Mouse (Mus musculus) limb, embryonic 15.5 days (tissue): Measurements from ENCODE around the gene Cd36. TPM values are rescaled to one million over a fixed set of nuclear protein-coding genes. Genes with fewer than 3 reads are reported as not detected.
"Not testable (repeated sequence)": the region's sequence is repeated elsewhere in the genome, so short reads cannot be mapped to it uniquely, and the experiment has no call there.

Source experiments
- ATAC-seq: fragments of 200-750 bp; cut with Nextera tagmentation; 2 replicates; pipeline ENCODE4 v1.8.0; 2017; ENCODE audit warnings: low read depth, moderate TSS enrichment; ENCODE audit not compliant: insufficient number of reproducible peaks, low FRiP score, low TSS enrichment
- H3K27ac ChIP-seq: fragments of 300-500 bp; sonication (generic); 2 replicates; pipeline ENCODE4 v1.5.1; 2015; ENCODE audit warnings: moderate library complexity, mild to moderate bottlenecking, inconsistent platforms
- H3K27me3 ChIP-seq: fragments of 300-500 bp; sonication (generic); 2 replicates; pipeline ENCODE4 v1.6.1; 2015; ENCODE audit warnings: inconsistent platforms
- H3K36me3 ChIP-seq: fragments of 300-500 bp; sonication (generic); 2 replicates; pipeline ENCODE4 v1.6.1; 2015; ENCODE audit warnings: inconsistent platforms
- H3K4me1 ChIP-seq: fragments of 300-500 bp; sonication (generic); 2 replicates; pipeline ENCODE4 v1.6.1; 2015; ENCODE audit warnings: inconsistent platforms
- H3K4me2 ChIP-seq: fragments of 300-500 bp; sonication (generic); 2 replicates; pipeline ENCODE4 v1.6.1; 2015; ENCODE audit warnings: mild to moderate bottlenecking, inconsistent platforms
- H3K4me3 ChIP-seq: fragments of 300-500 bp; sonication (generic); 2 replicates; pipeline ENCODE4 v1.5.1; 2015; ENCODE audit warnings: mild to moderate bottlenecking, inconsistent platforms
- H3K9ac ChIP-seq: fragments of 300-500 bp; sonication (generic); 2 replicates; pipeline ENCODE4 v1.6.1; 2015; ENCODE audit warnings: inconsistent platforms
- H3K9me3 ChIP-seq: fragments of 300-500 bp; sonication (generic); 2 replicates; pipeline ENCODE4 v1.6.1; 2016; ENCODE audit warnings: inconsistent platforms
- WGBS: fragments of 180-500 bp; shearing (Covaris S2); methylation state at CpG from one replicate; pipeline ENCODE4 v1.1.7; 2015; 5-methylcytosine and 5-hydroxymethylcytosine counted together
- polyA plus RNA-seq: library from polyadenylated mRNA; unstranded; fragments of >200 nt; fragmentation: Nextera tagmentation; extraction: Ambion mirVana; gene quantifications from 2 replicates; pipeline ENCODE4 v1.2.1, GENCODE M21; 2015

Gene Cd36
- 32.3 and 46.6 TPM in 2 replicates for polyA plus RNA-seq

DNA sequence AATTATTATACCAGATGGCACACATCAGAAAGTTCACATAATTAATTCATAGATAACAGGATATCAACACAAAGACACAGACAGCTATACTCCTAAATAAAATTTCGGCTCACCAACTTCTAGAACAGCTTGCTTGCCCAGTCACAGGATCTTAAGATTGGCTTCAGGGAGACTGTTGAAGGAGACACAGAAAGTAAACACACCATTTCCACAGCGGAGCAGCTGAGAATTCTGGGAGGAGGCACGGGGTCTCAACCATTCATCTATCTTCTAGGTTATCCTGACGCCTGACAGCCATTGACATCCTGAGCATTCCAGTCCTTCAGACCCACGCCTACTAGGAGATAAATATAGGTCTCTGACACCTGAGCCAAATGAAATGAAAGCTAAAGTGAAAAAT is at the start of gene Cd36:
Gene Cd36, minus strand, starts transcription at position 204 of the 400 bp plus-strand sequence.
- H3K4me1 ChIP-seq, result no peaks in the 10 kb centered on the region
- ATAC-seq, result no peak
- no peak within 1 kb of the TSS for H3K27ac ChIP-seq
- no peaks in the 10 kb centered on the region for H3K9me3 ChIP-seq
- 42% methylated on average over 5 of the region's 5 CpGs for WGBS
- no peaks in the 10 kb centered on the region for H3K27me3 ChIP-seq
- H3K9ac ChIP-seq, result no peak within 1 kb of the TSS
- no peaks in the 10 kb centered on the region for H3K36me3 ChIP-seq
- H3K4me2 ChIP-seq, result no peak within 1 kb of the TSS
- H3K4me3 ChIP-seq, result no peak within 1 kb of the TSS

DNA sequence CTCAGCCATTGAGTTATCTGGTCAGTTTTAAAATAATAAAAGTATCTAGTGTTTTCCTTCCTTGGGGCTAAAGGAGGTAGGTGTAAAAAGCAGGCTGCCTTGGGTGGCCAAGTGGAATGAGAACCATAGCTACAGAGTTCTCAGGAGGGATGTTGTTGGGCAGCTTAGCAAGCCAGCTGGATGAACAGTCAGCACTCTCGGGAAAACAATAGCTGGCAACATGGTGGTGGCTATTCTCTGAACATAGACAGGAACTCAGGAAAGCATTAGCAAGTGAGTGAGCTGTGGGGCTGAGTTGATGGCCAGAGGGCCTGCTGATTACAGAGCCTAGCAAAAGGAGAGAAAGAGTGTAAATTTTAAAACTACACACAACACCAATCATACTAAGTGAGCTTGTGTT is 45.9 kb upstream of the Cd36 start:
- Histone ChIP-seq H3K9me3 (no peaks in the 10 kb centered on the region), H3K4me1 (no peaks in the 10 kb centered on the region), H3K27ac (no peak overlapping the region), H3K4me2 (no peak overlapping the region), H3K9ac (no peak overlapping the region), H3K4me3 (no peak overlapping the region), H3K36me3 (no peaks in the 10 kb centered on the region), H3K27me3 (no peaks in the 10 kb centered on the region)
- no peak for ATAC-seq
- 61% methylated on average over 1 of the region's 1 CpGs for WGBS

DNA sequence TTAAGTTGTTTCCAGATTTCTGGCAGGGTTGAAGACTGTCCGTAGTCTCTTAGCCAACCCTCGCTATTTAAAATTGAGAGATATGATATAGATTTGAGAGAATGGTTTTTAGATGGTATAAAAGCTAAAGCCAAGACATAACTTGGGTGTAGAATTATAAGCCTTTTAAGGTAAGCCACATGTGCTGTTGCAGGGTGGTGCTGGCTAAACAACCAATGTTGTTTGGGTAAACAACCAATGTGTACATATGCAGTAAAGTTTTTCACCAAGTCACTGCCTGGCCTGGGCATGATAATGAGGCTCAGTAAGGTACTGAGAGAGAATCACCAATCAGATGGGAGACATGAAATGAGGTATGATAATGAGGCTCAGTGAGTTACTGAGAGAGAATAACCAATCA is 43.0 kb upstream of the Cd36 start:
- H3K9me3 ChIP-seq, H3K27ac ChIP-seq, H3K4me1 ChIP-seq, H3K36me3 ChIP-seq, H3K4me2 ChIP-seq, H3K9ac ChIP-seq, ATAC-seq, H3K4me3 ChIP-seq, H3K27me3 ChIP-seq: not testable (repeated sequence)
- 90% methylated on average over 2 of the region's 2 CpGs for WGBS

DNA sequence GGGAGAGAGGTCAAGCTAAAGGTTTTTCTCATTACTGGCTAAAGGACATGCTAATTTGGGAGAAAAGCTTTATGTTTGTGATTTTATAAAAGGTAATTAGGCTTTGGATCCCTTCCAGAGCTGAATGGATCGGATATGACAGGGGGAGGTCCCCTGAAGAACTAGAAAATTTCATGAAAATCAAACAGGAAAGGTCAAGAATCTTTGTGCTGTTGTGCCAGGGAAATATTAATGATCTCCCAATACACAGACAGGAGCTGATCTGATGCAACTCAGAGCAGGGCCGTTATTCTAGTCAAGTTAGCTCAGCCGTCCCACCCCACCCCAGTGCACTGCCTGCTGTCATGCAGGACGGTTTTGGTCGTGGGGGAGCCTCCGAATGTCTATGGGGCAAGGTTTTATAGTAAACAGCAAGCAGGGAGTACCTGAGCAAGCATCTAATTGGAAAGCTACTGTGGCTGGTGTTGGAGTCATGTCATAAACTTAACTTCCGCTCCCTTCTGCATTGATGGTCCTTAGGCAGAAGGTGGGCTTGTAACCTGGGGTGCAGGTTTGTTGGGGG is 40.5 kb upstream of the Cd36 start:
- Histone ChIP-seq H3K27me3 (no peaks in the 10 kb centered on the region), H3K4me1 (no peaks in the 10 kb centered on the region), H3K36me3 (no peaks in the 10 kb centered on the region), H3K4me2 (no peak overlapping the region), H3K4me3 (no peak overlapping the region), H3K9ac (no peak overlapping the region), H3K27ac (no peak overlapping the region), H3K9me3 (no peaks in the 10 kb centered on the region)
- 38% methylated on average over 7 of the region's 7 CpGs for WGBS
- no peak for ATAC-seq

DNA sequence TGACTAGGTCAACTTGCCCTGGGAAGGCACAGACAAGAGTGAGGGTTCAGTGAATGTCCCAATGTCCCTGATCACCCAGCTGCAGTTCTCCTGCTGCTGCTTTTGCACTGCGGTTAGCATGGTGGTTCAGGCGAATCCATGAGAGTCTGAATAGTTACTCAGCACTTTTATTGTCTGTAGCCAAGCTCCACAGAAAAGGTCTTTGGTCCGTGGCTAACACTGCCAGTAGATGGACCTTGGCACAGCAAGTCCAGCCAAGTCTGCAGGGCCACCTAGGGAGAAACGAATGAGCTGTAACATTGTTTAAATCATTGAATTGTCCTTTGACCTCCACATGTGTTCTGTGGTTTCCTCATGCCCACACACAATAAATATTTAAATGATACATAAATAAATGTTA is 39.9 kb upstream of the Cd36 start:
- Histone ChIP-seq H3K36me3 (no peaks in the 10 kb centered on the region), H3K9me3 (no peaks in the 10 kb centered on the region), H3K4me1 (no peaks in the 10 kb centered on the region), H3K4me2 (no peak overlapping the region), H3K27ac (no peak overlapping the region), H3K4me3 (no peak overlapping the region), H3K9ac (no peak overlapping the region), H3K27me3 (no peaks in the 10 kb centered on the region)
- ATAC-seq, result no peak
- WGBS, result 31% methylated on average over 4 of the region's 4 CpGs

DNA sequence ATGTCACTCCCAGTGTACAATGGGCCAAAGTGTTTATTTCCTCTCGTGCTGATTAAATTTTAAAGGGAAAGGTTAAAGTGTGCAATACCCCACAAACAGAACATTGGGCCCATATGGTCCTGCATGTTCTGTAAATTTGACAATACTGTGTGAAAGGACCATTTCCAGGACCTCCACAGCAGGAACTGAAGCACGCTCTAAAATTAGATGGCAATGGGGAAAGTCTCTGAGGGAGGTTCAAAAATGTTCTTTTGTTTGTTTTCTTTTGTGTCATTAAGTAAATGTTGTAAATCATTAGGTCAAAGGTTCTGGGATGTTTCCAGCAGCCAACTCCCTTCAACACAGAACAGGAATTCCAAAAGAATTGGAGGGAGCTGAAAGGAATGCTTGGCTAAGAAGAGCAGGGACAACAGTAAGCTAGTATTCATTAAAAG is 35.5 kb upstream of the Cd36 start:
- H3K27me3 ChIP-seq, result no peaks in the 10 kb centered on the region
- no peak for ATAC-seq
- WGBS, result 49% methylated on average over 2 of the region's 2 CpGs
- H3K4me2 ChIP-seq, result no peak overlapping the region
- no peak overlapping the region for H3K4me3 ChIP-seq
- no peaks in the 10 kb centered on the region for H3K4me1 ChIP-seq
- no peak overlapping the region for H3K9ac ChIP-seq
- no peak overlapping the region; the same call in 1 of the 2 replicates for H3K27ac ChIP-seq
- no peaks in the 10 kb centered on the region for H3K36me3 ChIP-seq
- no peaks in the 10 kb centered on the region for H3K9me3 ChIP-seq

DNA sequence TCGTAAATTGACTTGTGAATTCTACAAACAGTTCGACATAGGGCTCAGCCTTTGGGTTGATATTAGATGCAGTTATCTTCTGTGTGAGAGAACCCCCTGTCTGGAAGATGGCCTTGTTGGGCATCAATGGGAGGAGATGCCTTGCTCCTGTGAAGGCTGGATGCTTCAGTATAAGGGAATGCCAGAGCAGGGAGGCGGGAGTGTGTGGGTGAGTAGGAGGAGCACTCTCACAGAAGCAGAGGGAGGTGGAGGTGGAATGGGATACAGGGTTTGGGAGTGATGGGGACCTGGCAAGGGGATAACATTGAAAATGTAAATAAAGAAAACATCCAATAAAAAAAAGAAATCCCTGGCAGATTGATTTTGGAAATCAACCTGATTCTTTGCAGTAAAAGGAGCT is 35.0 kb upstream of the Cd36 start:
- Histone ChIP-seq H3K9me3 (no peaks in the 10 kb centered on the region), H3K27me3 (no peaks in the 10 kb centered on the region), H3K4me2 (no peak overlapping the region), H3K36me3 (no peaks in the 10 kb centered on the region), H3K4me1 (no peaks in the 10 kb centered on the region), H3K4me3 (no peak overlapping the region), H3K27ac (no peak overlapping the region; the same call in 1 of the 2 replicates), H3K9ac (no peak overlapping the region)
- no peak for ATAC-seq
- 82% methylated on average over 3 of the region's 3 CpGs for WGBS

DNA sequence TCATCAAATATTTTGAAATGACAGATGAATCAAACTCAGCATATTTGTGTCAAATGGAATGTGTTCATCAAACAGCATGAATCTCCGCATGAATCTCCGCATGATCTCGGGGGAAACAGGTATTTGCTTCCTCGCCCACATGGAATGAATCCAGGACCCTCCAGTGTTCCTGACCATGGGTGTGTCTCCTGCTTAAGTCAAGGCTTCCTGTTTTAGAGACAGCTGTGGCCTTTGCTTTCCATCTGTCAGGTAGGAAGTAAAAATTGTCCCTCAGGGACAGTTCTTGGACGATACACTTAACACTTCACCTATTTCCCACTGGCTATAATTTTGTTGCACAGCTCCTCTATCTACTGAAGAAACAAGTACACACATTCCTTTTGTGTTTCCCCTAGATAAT is 30.4 kb upstream of the Cd36 start:
- no peak for ATAC-seq
- Histone ChIP-seq H3K36me3 (no peaks in the 10 kb centered on the region), H3K9ac (no peak overlapping the region), H3K4me1 (no peaks in the 10 kb centered on the region), H3K27me3 (no peaks in the 10 kb centered on the region), H3K4me3 (no peak overlapping the region), H3K9me3 (no peaks in the 10 kb centered on the region), H3K27ac (no peak overlapping the region), H3K4me2 (no peak overlapping the region)
- WGBS, result 65% methylated on average over 5 of the region's 5 CpGs

DNA sequence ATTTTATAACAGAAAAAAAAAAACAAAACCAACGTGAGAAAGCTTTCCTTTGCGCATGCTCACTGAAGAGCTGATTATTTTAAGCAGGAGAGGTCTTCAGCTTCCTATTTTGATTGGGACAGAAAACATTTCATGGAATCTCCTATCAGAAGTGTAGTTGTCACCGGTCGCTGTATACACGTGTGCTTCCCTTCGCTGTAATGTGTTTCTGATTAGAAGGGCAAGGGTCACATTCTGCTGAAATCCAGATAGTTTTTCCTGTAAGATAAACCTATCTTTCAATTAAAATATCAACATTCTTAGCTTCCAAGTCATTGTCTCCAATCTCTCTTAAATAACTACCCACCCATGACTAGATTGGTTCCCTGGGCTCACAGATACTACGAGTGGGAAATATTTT is 16.2 kb upstream of the Cd36 start:
- no peak overlapping the region for H3K4me2 ChIP-seq
- no peaks in the 10 kb centered on the region for H3K4me1 ChIP-seq
- no peaks in the 10 kb centered on the region for H3K36me3 ChIP-seq
- WGBS, result 55% methylated on average over 7 of the region's 7 CpGs
- no peak for ATAC-seq
- no peak overlapping the region for H3K4me3 ChIP-seq
- no peak overlapping the region for H3K9ac ChIP-seq
- H3K27ac ChIP-seq, result no peak overlapping the region
- no peaks in the 10 kb centered on the region for H3K9me3 ChIP-seq
- H3K27me3 ChIP-seq, result no peaks in the 10 kb centered on the region

DNA sequence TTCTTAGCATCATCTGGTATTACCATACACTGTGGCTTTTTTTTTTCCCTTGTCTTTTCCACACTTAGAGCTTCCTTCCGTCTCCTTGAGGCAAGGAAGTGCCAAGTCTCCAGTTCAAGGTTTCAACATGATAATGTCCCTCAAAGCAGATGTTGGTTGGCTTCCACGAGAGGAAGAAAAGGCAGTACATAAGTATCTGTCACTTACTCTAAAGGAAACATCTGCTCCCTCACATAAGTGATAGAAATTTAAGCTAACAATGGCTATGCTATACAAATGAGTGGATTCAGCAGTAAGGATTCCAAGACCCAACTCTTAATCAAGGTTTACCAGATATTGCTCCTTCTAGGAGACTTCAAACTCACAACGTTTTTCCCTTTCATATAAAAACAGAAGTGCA is 10.3 kb upstream of the Cd36 start:
- WGBS, result 50% methylated on average over 3 of the region's 3 CpGs
- Histone ChIP-seq H3K4me1 (no peaks in the 10 kb centered on the region), H3K4me2 (no peak overlapping the region), H3K27ac (no peak overlapping the region), H3K9me3 (no peaks in the 10 kb centered on the region), H3K36me3 (no peaks in the 10 kb centered on the region), H3K27me3 (no peaks in the 10 kb centered on the region), H3K4me3 (no peak overlapping the region), H3K9ac (no peak overlapping the region)
- ATAC-seq, result no peak

DNA sequence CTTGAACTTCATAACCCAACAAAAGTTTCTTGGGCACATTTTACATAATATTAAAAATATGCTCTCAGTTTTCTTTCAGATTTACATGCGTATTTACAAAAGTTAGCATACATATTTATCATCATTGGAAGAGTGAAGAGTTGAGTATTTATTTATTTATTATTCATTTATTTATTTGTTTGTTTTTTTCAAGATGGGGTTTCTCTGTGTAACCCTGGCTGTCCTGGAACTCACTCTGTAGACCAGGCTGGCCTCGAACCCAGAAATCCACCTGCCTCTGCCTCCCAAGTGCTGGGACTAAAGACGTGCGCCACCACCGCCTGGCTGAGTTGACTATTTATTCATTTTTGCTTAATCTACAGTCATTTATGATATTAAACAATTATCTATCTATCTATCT is 9.0 kb upstream of the Cd36 start:
- H3K4me3 ChIP-seq, ATAC-seq, H3K27me3 ChIP-seq, H3K4me1 ChIP-seq, H3K27ac ChIP-seq, H3K4me2 ChIP-seq, H3K36me3 ChIP-seq, H3K9ac ChIP-seq, H3K9me3 ChIP-seq: not testable (repeated sequence)
- WGBS, result 93% methylated on average over 5 of the region's 5 CpGs

DNA sequence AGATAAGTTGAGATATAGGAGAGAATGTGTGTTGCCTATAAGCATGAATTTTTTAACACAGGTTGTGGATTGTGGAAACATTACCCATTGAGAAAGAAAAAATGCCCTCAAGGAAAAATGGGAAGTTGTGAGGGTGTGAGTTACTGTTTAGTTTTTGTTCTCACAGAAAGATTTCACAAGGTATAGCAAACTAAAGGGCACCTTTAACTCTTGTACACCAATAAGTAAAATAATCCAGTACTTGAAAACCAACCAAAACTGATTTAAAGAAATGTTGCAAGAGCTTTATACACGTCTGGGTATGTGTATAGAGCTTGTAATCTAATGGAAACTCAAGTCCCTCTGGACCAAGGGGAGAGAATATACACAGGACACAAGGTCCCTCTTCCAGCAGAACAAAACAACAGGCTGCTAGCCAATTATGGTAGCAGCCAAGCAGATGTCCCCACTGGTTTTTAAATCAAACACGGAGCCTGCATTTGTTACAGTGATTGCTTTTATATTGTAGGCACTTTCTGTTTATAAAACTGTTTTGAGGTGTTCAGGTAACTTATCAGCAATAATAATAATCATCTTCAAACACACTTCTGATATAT is 5.1 kb upstream of the Cd36 start:
- no peak overlapping the region for H3K9ac ChIP-seq
- no peak overlapping the region for H3K4me3 ChIP-seq
- no peaks in the 10 kb centered on the region for H3K27me3 ChIP-seq
- no peak for ATAC-seq
- H3K27ac ChIP-seq, result no peak overlapping the region
- H3K4me1 ChIP-seq, result no peaks in the 10 kb centered on the region
- 56% methylated on average over 2 of the region's 2 CpGs for WGBS
- no peak overlapping the region for H3K4me2 ChIP-seq
- no peaks in the 10 kb centered on the region for H3K36me3 ChIP-seq
- H3K9me3 ChIP-seq, result no peaks in the 10 kb centered on the region

DNA sequence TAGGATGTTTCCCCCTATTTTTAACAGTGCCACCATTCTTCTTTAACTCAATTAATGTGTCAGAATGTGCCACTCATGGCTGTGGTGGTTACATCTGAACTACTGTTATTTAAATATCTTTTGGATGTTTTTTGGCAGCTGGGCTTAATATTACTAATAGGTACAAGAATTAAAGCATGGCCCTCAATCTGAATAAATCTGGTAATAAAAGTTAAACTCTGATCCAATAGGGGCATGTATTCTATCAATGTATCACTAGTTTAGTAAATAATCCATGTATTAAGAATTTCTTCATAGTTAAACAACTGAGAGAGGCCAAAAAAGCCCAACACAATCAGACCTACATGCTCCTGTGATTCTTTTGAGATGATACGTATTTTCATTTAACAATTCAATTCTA is 690 bp upstream of the Cd36 start:
- no peak overlapping the region for H3K27ac ChIP-seq
- WGBS, result 77% methylated on average over 1 of the region's 1 CpGs
- H3K9me3 ChIP-seq, result no peaks in the 10 kb centered on the region
- H3K27me3 ChIP-seq, result no peaks in the 10 kb centered on the region
- H3K4me3 ChIP-seq, result no peak overlapping the region
- no peaks in the 10 kb centered on the region for H3K4me1 ChIP-seq
- no peak overlapping the region for H3K4me2 ChIP-seq
- no peak overlapping the region for H3K9ac ChIP-seq
- no peaks in the 10 kb centered on the region for H3K36me3 ChIP-seq
- no peak for ATAC-seq
